Mouse (Mus musculus): ENCODE measurements around the gene Cyba. TPM values are rescaled to one million over a fixed set of nuclear protein-coding genes. Genes with fewer than 3 reads are reported as not detected.

The Cyba gene
- total and polyA plus RNA-seq, 2 experiments: 13.9 to 34.2 TPM

GRCm38 (mm10) chr8:122389357-122389756 is 43.4 kb downstream of the Cyba start:
- TF ChIP-seq POLR2A (IDR thresholded peaks at IDR 0.05; ENCODE audit: extremely low read depth, insufficient read depth, low read length): no peak
- TF ChIP-seq CTCF (IDR thresholded peaks at IDR 0.05; ENCODE audit: low read depth, low read length): 0 out of 2 replicates have a peak, but pooled peaks have one; percentile 23
- WGBS: 90% methylated on average over 3 of the region's 3 CpGs

GRCm38 (mm10) chr8:122383039-122383438 is 49.7 kb downstream of the Cyba start:
- H3K4me3 ChIP-seq (ENCODE audit: insufficient read depth, low read depth, low read length): no peak overlapping the region
- H3K27ac ChIP-seq (replicated peaks; ENCODE audit: insufficient read depth, low read depth, low read length): peak overlapping the region; percentile 27; the same call in 1 of the 2 replicates
- peaks cover 24% of the 10 kb centered on the region for H3K4me1 ChIP-seq (ENCODE audit: control insufficient read depth, insufficient read depth, low read length)
- H3K79me2 ChIP-seq (ENCODE audit: control insufficient read depth, insufficient read depth, low read length): peaks cover 38% of the 10 kb centered on the region
- H3K27me3 ChIP-seq (ENCODE audit: control insufficient read depth, insufficient read depth, low read length): no peaks in the 10 kb centered on the region
- 36% methylated on average over 4 of the region's 4 CpGs for WGBS
- peak; percentile 83 for DNase-seq (ENCODE audit: extremely low read depth, low read depth, low spot score)
- TF ChIP-seq POLR2A (IDR thresholded peaks at IDR 0.05; ENCODE audit: extremely low read depth, insufficient read depth, low read length): no peak
- TF ChIP-seq CTCF (IDR thresholded peaks at IDR 0.05; ENCODE audit: low read depth, low read length): 0 out of 2 replicates have a peak, but pooled peaks have one; percentile 14
- no peak overlapping the region for H3K9ac ChIP-seq (ENCODE audit: low read depth, low read length)
- H3K36me3 ChIP-seq (ENCODE audit: control insufficient read depth, insufficient read depth, low read length): peaks cover 25% of the 10 kb centered on the region

More at GRCm38 (mm10) chr8:122389357-122389756, 43.4 kb downstream of the Cyba start:
- Histone ChIP-seq H3K4me3 (ENCODE audit: insufficient read depth, low read depth, low read length) (no peak overlapping the region), H3K79me2 (ENCODE audit: control insufficient read depth, insufficient read depth, low read length) (peaks cover 10% of the 10 kb centered on the region; the same call in 1 of the 2 replicates), H3K27me3 (ENCODE audit: control insufficient read depth, insufficient read depth, low read length) (no peaks in the 10 kb centered on the region), H3K36me3 (ENCODE audit: control insufficient read depth, insufficient read depth, low read length) (peaks cover 52% of the 10 kb centered on the region), H3K9ac (ENCODE audit: low read depth, low read length) (no peak overlapping the region), H3K27ac (replicated peaks; ENCODE audit: insufficient read depth, low read depth, low read length) (no peak overlapping the region), H3K4me1 (ENCODE audit: control insufficient read depth, insufficient read depth, low read length) (0 out of 2 replicates have a peak, but pooled peaks cover 5% of the 10 kb centered on the region)
- no peak for DNase-seq (ENCODE audit: extremely low read depth, low read depth, low spot score)

- peaks cover 23% of the 10 kb centered on the region for H3K4me1 ChIP-seq (ENCODE audit: control insufficient read depth, insufficient read depth, low read length)
- peak within 1 kb of the TSS; percentile 98 for H3K9ac ChIP-seq (ENCODE audit: low read depth, low read length)
- under 1% methylated on average over 106 of the region's 107 CpGs for WGBS
- H3K36me3 ChIP-seq (ENCODE audit: control insufficient read depth, insufficient read depth, low read length): peaks cover 4% of the 10 kb centered on the region; the same call in 1 of the 2 replicates
- peak; percentile 91 for DNase-seq (ENCODE audit: extremely low read depth, low read depth, low spot score)
- peak within 1 kb of the TSS; percentile 93 for H3K27ac ChIP-seq (replicated peaks; ENCODE audit: insufficient read depth, low read depth, low read length)
- peak within 1 kb of the TSS; percentile 94 for H3K4me3 ChIP-seq (ENCODE audit: insufficient read depth, low read depth, low read length)
- TF ChIP-seq POLR2A (IDR thresholded peaks at IDR 0.05; ENCODE audit: extremely low read depth, insufficient read depth, low read length) (peak; percentile 29; the same call in 1 of the 2 replicates), CTCF (IDR thresholded peaks at IDR 0.05; ENCODE audit: low read depth, low read length) (0 out of 2 replicates have a peak, but pooled peaks have one; percentile 6)
- peaks cover 32% of the 10 kb centered on the region for H3K79me2 ChIP-seq (ENCODE audit: control insufficient read depth, insufficient read depth, low read length)
- no peaks in the 10 kb centered on the region for H3K27me3 ChIP-seq (ENCODE audit: control insufficient read depth, insufficient read depth, low read length)
These were observed 56.1 kb downstream of the Cyba start, which contains the start of gene Zc3h18 for GRCm38 (mm10) chr8:122376365-122377231. Gene Zc3h18, plus strand, starts transcription at chr8:122376609.

- Histone ChIP-seq H3K9ac (ENCODE audit: low read depth, low read length) (peak overlapping the region; percentile 39), H3K4me3 (ENCODE audit: insufficient read depth, low read depth, low read length) (peak overlapping the region; percentile 37), H3K27ac (replicated peaks; ENCODE audit: insufficient read depth, low read depth, low read length) (peak overlapping the region; percentile 72), H3K4me1 (ENCODE audit: control insufficient read depth, insufficient read depth, low read length) (peaks cover 18% of the 10 kb centered on the region), H3K36me3 (ENCODE audit: control insufficient read depth, insufficient read depth, low read length) (peaks cover 4% of the 10 kb centered on the region; the same call in 1 of the 2 replicates), H3K79me2 (ENCODE audit: control insufficient read depth, insufficient read depth, low read length) (peaks cover 28% of the 10 kb centered on the region), H3K27me3 (ENCODE audit: control insufficient read depth, insufficient read depth, low read length) (no peaks in the 10 kb centered on the region)
- DNase-seq (ENCODE audit: extremely low read depth, low read depth, low spot score): peak; percentile 71
- 7% methylated on average over 13 of the region's 13 CpGs for WGBS
- no peak for TF ChIP-seq CTCF (IDR thresholded peaks at IDR 0.05; ENCODE audit: low read depth, low read length)
These were observed 56.9 kb downstream of the Cyba start for GRCm38 (mm10) chr8:122375751-122376364.

GRCm38 (mm10) chr8:122375320-122375719 is 57.4 kb downstream of the Cyba start:
- H3K4me3 ChIP-seq (ENCODE audit: insufficient read depth, low read depth, low read length): no peak overlapping the region
- TF ChIP-seq POLR2A (IDR thresholded peaks at IDR 0.05; ENCODE audit: extremely low read depth, insufficient read depth, low read length) (no peak), CTCF (IDR thresholded peaks at IDR 0.05; ENCODE audit: low read depth, low read length) (no peak)
- H3K4me1 ChIP-seq (ENCODE audit: control insufficient read depth, insufficient read depth, low read length): peaks cover 16% of the 10 kb centered on the region
- WGBS: 80% methylated on average over 7 of the region's 7 CpGs
- peaks cover 4% of the 10 kb centered on the region; the same call in 1 of the 2 replicates for H3K36me3 ChIP-seq (ENCODE audit: control insufficient read depth, insufficient read depth, low read length)
- no peak overlapping the region; the same call in none of the 2 replicates for H3K9ac ChIP-seq (ENCODE audit: low read depth, low read length)
- peak overlapping the region; percentile 34 for H3K27ac ChIP-seq (replicated peaks; ENCODE audit: insufficient read depth, low read depth, low read length)
- DNase-seq (ENCODE audit: extremely low read depth, low read depth, low spot score): no peak
- H3K79me2 ChIP-seq (ENCODE audit: control insufficient read depth, insufficient read depth, low read length): peaks cover 23% of the 10 kb centered on the region
- H3K27me3 ChIP-seq (ENCODE audit: control insufficient read depth, insufficient read depth, low read length): no peaks in the 10 kb centered on the region

Other genes starting within 250 kb of the Cyba start
- gene Zfpm1, start 150.8 kb downstream of the Cyba start, total RNA-seq (2014; rRNA removed): 7.9 and 8.4 TPM in 2 replicates
- 56.5 and 67.5 TPM in 2 replicates for gene Zfpm1, start 150.8 kb downstream of the Cyba start, polyA plus RNA-seq (2012; rRNA removed)
- gene Trhr2, start 72.2 kb downstream of the Cyba start, total RNA-seq (2014; rRNA removed): not detected in 2 replicates
- gene Trhr2, start 72.2 kb downstream of the Cyba start, polyA plus RNA-seq (2012; rRNA removed): not detected in 2 replicates
- 10.9 and 14.0 TPM in 2 replicates for gene Zc3h18, start 56.3 kb downstream of the Cyba start, total RNA-seq (2014; rRNA removed)
- gene Zc3h18, start 56.3 kb downstream of the Cyba start, polyA plus RNA-seq (2012; rRNA removed): 18.3 and 22.3 TPM in 2 replicates
- gene Il17c, start 10.9 kb downstream of the Cyba start, total RNA-seq (2014; rRNA removed): not detected in 2 replicates
- gene Il17c, start 10.9 kb downstream of the Cyba start, polyA plus RNA-seq (2012; rRNA removed): not detected in 2 replicates
- gene Mvd, start 10.5 kb upstream of the Cyba start, total RNA-seq (2014; rRNA removed): 15.3 and 20.9 TPM in 2 replicates
- 68.7 and 71.4 TPM in 2 replicates for gene Mvd, start 10.5 kb upstream of the Cyba start, polyA plus RNA-seq (2012; rRNA removed)
- gene Snai3, start 27.8 kb upstream of the Cyba start, total RNA-seq (2014; rRNA removed): not detected in 2 replicates
- gene Snai3, start 27.8 kb upstream of the Cyba start, polyA plus RNA-seq (2012; rRNA removed): 0.44 and 0.46 TPM in 2 replicates
- 5.3 and 6.8 TPM in 2 replicates for gene Rnf166, start 43.1 kb upstream of the Cyba start, total RNA-seq (2014; rRNA removed)
- gene Rnf166, start 43.1 kb upstream of the Cyba start, polyA plus RNA-seq (2012; rRNA removed): 22.8 and 24.2 TPM in 2 replicates
- 7.0 and 13.5 TPM in 2 replicates for gene Ctu2, start 43.2 kb upstream of the Cyba start, total RNA-seq (2014; rRNA removed)
- gene Ctu2, start 43.2 kb upstream of the Cyba start, polyA plus RNA-seq (2012; rRNA removed): 21.1 and 27.0 TPM in 2 replicates
- 2.2 and 4.6 TPM in 2 replicates for gene Piezo1, start 118.4 kb upstream of the Cyba start, total RNA-seq (2014; rRNA removed)
- gene Piezo1, start 118.4 kb upstream of the Cyba start, polyA plus RNA-seq (2012; rRNA removed): 8.0 and 11.1 TPM in 2 replicates
- 1.0 and 3.0 TPM in 2 replicates for gene Cdt1, start 135.1 kb upstream of the Cyba start, total RNA-seq (2014; rRNA removed)
- 2.5 and 2.9 TPM in 2 replicates for gene Cdt1, start 135.1 kb upstream of the Cyba start, polyA plus RNA-seq (2012; rRNA removed)
- 59.8 and 68.3 TPM in 2 replicates for gene Aprt, start 144.0 kb upstream of the Cyba start, total RNA-seq (2014; rRNA removed)
- 80.5 and 105 TPM in 2 replicates for gene Aprt, start 144.0 kb upstream of the Cyba start, polyA plus RNA-seq (2012; rRNA removed)
- gene Galns, start 178.5 kb upstream of the Cyba start, total RNA-seq (2014; rRNA removed): 4.1 and 4.4 TPM in 2 replicates
- 4.4 and 6.6 TPM in 2 replicates for gene Galns, start 178.5 kb upstream of the Cyba start, polyA plus RNA-seq (2012; rRNA removed)
- 7.4 and 14.5 TPM in 2 replicates for gene Trappc2l, start 178.7 kb upstream of the Cyba start, total RNA-seq (2014; rRNA removed)
- 74.7 and 101 TPM in 2 replicates for gene Trappc2l, start 178.7 kb upstream of the Cyba start, polyA plus RNA-seq (2012; rRNA removed)
- not detected in 2 replicates for gene Pabpn1l, start 189.8 kb upstream of the Cyba start, total RNA-seq (2014; rRNA removed)
- gene Pabpn1l, start 189.8 kb upstream of the Cyba start, polyA plus RNA-seq (2012; rRNA removed): not detected in 2 replicates